Comparison of ENCODE assay signal across 8 mouse cellular contexts in the genomic region with DNA sequence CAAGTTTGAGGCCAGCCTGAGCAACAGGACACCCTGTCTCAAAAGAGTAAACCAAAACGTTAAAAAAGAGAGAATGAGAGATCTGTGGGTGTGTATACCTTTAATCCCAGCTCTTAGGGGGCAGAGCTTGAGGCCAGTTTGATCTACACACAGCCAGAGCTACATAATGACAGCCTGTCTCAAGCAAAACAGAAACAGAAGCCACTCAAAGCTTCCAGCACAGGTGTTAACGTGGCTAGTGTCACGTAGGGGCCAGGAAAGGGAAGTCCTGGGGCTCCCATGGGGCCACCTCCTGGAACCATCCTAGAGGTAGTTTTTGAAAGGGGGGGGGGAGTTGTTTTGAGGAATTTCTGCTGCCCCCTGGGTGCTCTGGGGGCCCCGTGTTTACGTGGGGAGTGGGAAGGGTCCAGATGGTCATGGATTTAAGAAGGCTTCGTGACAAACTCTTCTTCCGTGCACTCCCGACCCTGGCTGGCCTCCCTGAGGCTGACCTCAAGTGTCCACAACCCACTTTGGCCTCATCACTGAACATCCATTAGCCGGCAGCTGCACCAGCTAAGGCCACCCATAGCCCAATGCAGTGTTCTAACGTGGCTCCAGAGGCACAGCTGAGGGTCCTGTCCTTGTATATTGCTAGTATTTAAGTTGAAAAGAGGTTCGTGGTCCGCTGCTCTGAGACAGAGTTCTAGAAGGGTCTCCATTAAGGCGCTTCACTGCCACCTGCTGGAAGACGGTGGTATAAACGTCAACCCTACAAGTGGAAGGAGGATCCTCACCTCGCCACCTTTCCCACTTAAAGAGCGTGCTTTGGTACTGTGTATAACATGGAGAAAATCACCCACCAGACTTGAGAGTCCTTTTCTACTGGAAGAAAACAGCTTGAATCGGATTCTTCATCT. TPM values are rescaled to one million over a fixed set of nuclear protein-coding genes. Genes with fewer than 3 reads are reported as not detected.
DNase-seq lines count a peak whose midpoint lies in the region; ATAC-seq and TF ChIP-seq lines count a peak whose summit lies in the region.

No protein-coding gene starts in this region.

- no peak for TF ChIP-seq POLR2A in thymus, adult 2 months (IDR thresholded peaks at IDR 0.05; ENCODE audit: control insufficient read depth, extremely low read depth, insufficient read depth, low read length, poor library complexity)

- no peak for TF ChIP-seq CTCF in thymus, adult 2 months (IDR thresholded peaks at IDR 0.05; ENCODE audit: borderline replicate concordance, control insufficient read depth, extremely low read depth, insufficient read depth, low read length, poor library complexity)

- H3K4me3 ChIP-seq in embryonic facial prominence, embryonic 12.5 days = no peak overlapping the region
- H3K4me3 ChIP-seq in heart, embryonic 12.5 days = no peak overlapping the region
- H3K4me3 ChIP-seq in liver, embryonic 15.5 days (replicated peaks) = no peak overlapping the region
- no peak overlapping the region for H3K4me3 ChIP-seq in thymus, adult 2 months (ENCODE audit: control insufficient read depth, insufficient read depth, low read length)

- no peak for ATAC-seq in embryonic facial prominence, embryonic 12.5 days (ENCODE audit: insufficient number of reproducible peaks, insufficient read depth, low FRiP score, low TSS enrichment)
- ATAC-seq in heart, embryonic 12.5 days (ENCODE audit: insufficient number of reproducible peaks, low FRiP score) = no peak
- no peak for ATAC-seq in liver, embryonic 15.5 days (ENCODE audit: insufficient read depth)

- no peak overlapping the region for H3K4me2 ChIP-seq in embryonic facial prominence, embryonic 12.5 days (replicated peaks)
- H3K4me2 ChIP-seq in heart, embryonic 12.5 days = peak overlapping the region; percentile 48
- H3K4me2 ChIP-seq in liver, embryonic 15.5 days = peak overlapping the region; percentile 47

- no peaks in the 10 kb centered on the region for H3K36me3 ChIP-seq in embryonic facial prominence, embryonic 12.5 days
- H3K36me3 ChIP-seq in heart, embryonic 12.5 days = no peaks in the 10 kb centered on the region
- H3K36me3 ChIP-seq in liver, embryonic 15.5 days (replicated peaks) = no peaks in the 10 kb centered on the region
- no peaks in the 10 kb centered on the region for H3K36me3 ChIP-seq in thymus, adult 2 months (ENCODE audit: control insufficient read depth, insufficient read depth, low read length)

- DNase-seq in CD4-positive, CD25-positive, alpha-beta regulatory T cell, adult 2 months (ENCODE audit: low read depth, low spot score) = peak; percentile 93
- peak; percentile 62 to 78 for DNase-seq in adrenal gland, postnatal 4 days (ENCODE audit: low spot score in 2 of 2)
- peak; percentile 90 to 98 for DNase-seq in kidney, postnatal 25 days
- peak; percentile 89 for DNase-seq in ovary, postnatal 10 days (ENCODE audit: low spot score)
- peak; percentile 91 for DNase-seq in thymus, adult 2 months

- H3K9ac ChIP-seq in embryonic facial prominence, embryonic 12.5 days = no peak overlapping the region; the same call in 1 of the 2 replicates
- H3K9ac ChIP-seq in heart, embryonic 12.5 days = no peak overlapping the region
- H3K9ac ChIP-seq in liver, embryonic 15.5 days = peak overlapping the region; percentile 17; the same call in 1 of the 2 replicates

- H3K27ac ChIP-seq in embryonic facial prominence, embryonic 12.5 days = 0 out of 2 replicates have a peak overlapping the region, but pooled peaks have one; percentile 2
- no peak overlapping the region for H3K27ac ChIP-seq in heart, embryonic 12.5 days (ENCODE audit: poor library complexity, severe bottlenecking)
- H3K27ac ChIP-seq in liver, embryonic 15.5 days (replicated peaks) = no peak overlapping the region
- H3K27ac ChIP-seq in thymus, adult 2 months (ENCODE audit: control insufficient read depth, insufficient read depth, low read length) = no peak overlapping the region

- H3K27me3 ChIP-seq in embryonic facial prominence, embryonic 12.5 days = no peaks in the 10 kb centered on the region
- H3K27me3 ChIP-seq in heart, embryonic 12.5 days (replicated peaks) = no peaks in the 10 kb centered on the region
- no peaks in the 10 kb centered on the region for H3K27me3 ChIP-seq in liver, embryonic 15.5 days
- no peaks in the 10 kb centered on the region for H3K27me3 ChIP-seq in thymus, adult 2 months (ENCODE audit: control insufficient read depth, insufficient read depth, low read length)

- H3K9me3 ChIP-seq in embryonic facial prominence, embryonic 12.5 days = no peaks in the 10 kb centered on the region
- H3K9me3 ChIP-seq in heart, embryonic 12.5 days (replicated peaks) = peaks cover 4% of the 10 kb centered on the region; the same call in 1 of the 2 replicates
- H3K9me3 ChIP-seq in liver, embryonic 15.5 days (replicated peaks) = no peaks in the 10 kb centered on the region

- WGBS in embryonic facial prominence, embryonic 12.5 days = 16% methylated on average over 18 of the region's 18 CpGs
- WGBS in heart, embryonic 12.5 days = 13% methylated on average over 18 of the region's 18 CpGs
- 9% methylated on average over 18 of the region's 18 CpGs for WGBS in liver, embryonic 15.5 days (ENCODE audit: insufficient replicate concordance)
- 9% methylated on average over 18 of the region's 18 CpGs for WGBS in thymus, adult 2 months

- peaks cover 11% of the 10 kb centered on the region; the same call in 1 of the 2 replicates for H3K4me1 ChIP-seq in embryonic facial prominence, embryonic 12.5 days
- peaks cover 9% of the 10 kb centered on the region for H3K4me1 ChIP-seq in heart, embryonic 12.5 days (replicated peaks)
- H3K4me1 ChIP-seq in liver, embryonic 15.5 days (replicated peaks) = peaks cover 19% of the 10 kb centered on the region
- H3K4me1 ChIP-seq in thymus, adult 2 months (replicated peaks; ENCODE audit: control insufficient read depth, insufficient read depth, low read length) = peaks cover 21% of the 10 kb centered on the region

RNA-seq across cellular contexts. Expression of a gene that starts 4.8 kb away (rescaled TPM):
- 10 to 100 TPM; 38.6 to 49.3 TPM for total RNA-seq in adrenal gland, postnatal 4 days (2021)
- polyA plus RNA-seq in embryonic facial prominence, embryonic 12.5 days (2016; fragmentation: Nextera tagmentation; extraction: Ambion mirVana) = 37.0 and 38.4 TPM in 2 replicates
- polyA plus RNA-seq in heart, embryonic 12.5 days (2016; fragmentation: Nextera tagmentation; extraction: Ambion mirVana) = 21.8 and 23.0 TPM in 2 replicates
- polyA plus RNA-seq in liver, embryonic 15.5 days (2015; fragmentation: Nextera tagmentation; extraction: Ambion mirVana) = 9.4 and 11.0 TPM in 2 replicates
- polyA plus RNA-seq in thymus, adult 2 months (2012; rRNA removed) = 31.3 and 37.7 TPM in 2 replicates

RNA-seq across cellular contexts. Expression of a gene that starts 19.7 kb away (rescaled TPM):
- total RNA-seq in adrenal gland, postnatal 4 days (2021) = 1,000 to 10,000 TPM; 1,198 to 1,213 TPM
- polyA plus RNA-seq in embryonic facial prominence, embryonic 12.5 days (2016; fragmentation: Nextera tagmentation; extraction: Ambion mirVana) = 496 and 505 TPM in 2 replicates
- polyA plus RNA-seq in heart, embryonic 12.5 days (2016; fragmentation: Nextera tagmentation; extraction: Ambion mirVana) = 301 and 344 TPM in 2 replicates
- polyA plus RNA-seq in liver, embryonic 15.5 days (2015; fragmentation: Nextera tagmentation; extraction: Ambion mirVana) = 280 and 313 TPM in 2 replicates
- 3,187 and 3,626 TPM in 2 replicates for polyA plus RNA-seq in thymus, adult 2 months (2012; rRNA removed)

RNA-seq across cellular contexts. Expression of a gene that starts 42.1 kb away (rescaled TPM):
- total RNA-seq in adrenal gland, postnatal 4 days (2021) = 10 to 100 TPM; 23.8 to 27.5 TPM
- polyA plus RNA-seq in embryonic facial prominence, embryonic 12.5 days (2016; fragmentation: Nextera tagmentation; extraction: Ambion mirVana) = 14.1 and 17.9 TPM in 2 replicates
- polyA plus RNA-seq in heart, embryonic 12.5 days (2016; fragmentation: Nextera tagmentation; extraction: Ambion mirVana) = 7.9 and 8.1 TPM in 2 replicates
- polyA plus RNA-seq in liver, embryonic 15.5 days (2015; fragmentation: Nextera tagmentation; extraction: Ambion mirVana) = 0.60 and 0.69 TPM in 2 replicates
- polyA plus RNA-seq in thymus, adult 2 months (2012; rRNA removed) = 10.6 and 11.6 TPM in 2 replicates

RNA-seq across cellular contexts. Expression of a gene that starts 56.5 kb away (rescaled TPM):
- total RNA-seq in adrenal gland, postnatal 4 days (2021) = 1 to 10 TPM in 1 of 2 experiments, under 1 TPM in 1; 0.62 to 1.5 TPM
- polyA plus RNA-seq in embryonic facial prominence, embryonic 12.5 days (2016; fragmentation: Nextera tagmentation; extraction: Ambion mirVana) = 8.4 and 9.3 TPM in 2 replicates
- 3.7 and 4.6 TPM in 2 replicates for polyA plus RNA-seq in heart, embryonic 12.5 days (2016; fragmentation: Nextera tagmentation; extraction: Ambion mirVana)
- 0.10 and 0.14 TPM in 2 replicates for polyA plus RNA-seq in liver, embryonic 15.5 days (2015; fragmentation: Nextera tagmentation; extraction: Ambion mirVana)
- 0.35 and 0.59 TPM in 2 replicates for polyA plus RNA-seq in thymus, adult 2 months (2012; rRNA removed)
